Mouse (Mus musculus): ENCODE data around the gene Slc44a1.

- TF ChIP-seq CTCF (IDR thresholded peaks at IDR 0.05; ENCODE audit: extremely low read depth, insufficient read length, insufficient replicate concordance, low read depth, low read length) (no peak), POLR2A (IDR thresholded peaks at IDR 0.05; ENCODE audit: low read depth, low read length) (no peak)
These were observed 124.4 kb downstream of the Slc44a1 start for GRCm38 (mm10) chr4:53564618-53565017.

Data from small intestine, adult 2 months (tissue).